In the genomic region with DNA sequence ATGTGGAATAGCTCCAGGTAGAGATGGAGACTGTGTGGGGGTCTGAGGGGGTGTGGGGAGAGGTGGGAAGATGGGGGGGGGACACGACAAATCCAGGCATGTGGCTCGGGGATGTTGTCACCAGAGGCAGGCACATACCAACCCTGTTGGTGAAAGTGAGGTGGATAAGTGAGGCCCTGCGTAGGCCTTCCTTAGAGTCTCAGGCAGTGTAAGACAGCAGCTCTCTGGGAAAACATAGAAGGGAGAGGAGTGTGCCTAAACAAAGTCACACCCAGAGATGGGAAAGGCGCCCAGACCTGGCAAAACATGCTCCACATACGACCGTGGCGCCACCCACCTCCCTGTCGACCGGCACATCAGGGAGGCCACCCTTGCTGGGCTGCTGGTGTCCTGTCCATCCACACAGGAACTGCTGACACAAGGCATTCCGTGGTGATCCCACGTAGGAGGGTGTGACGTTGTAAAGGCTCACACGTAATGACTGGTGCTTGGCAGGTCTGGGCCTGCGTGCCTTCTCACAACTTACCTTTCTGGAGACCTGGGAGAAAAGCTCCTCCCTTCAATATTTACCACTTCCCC, we compare ENCODE assay signal across 14 mouse cellular contexts. TPM values are rescaled to one million over a fixed set of nuclear protein-coding genes. Genes with fewer than 3 reads are reported as not detected.
A peak's percentile ranks its signal among the peaks of the same experiment; 100 is the strongest.
DNase-seq lines count a peak whose midpoint lies in the region; ATAC-seq and TF ChIP-seq lines count a peak whose summit lies in the region.
"Had no signal": no experiment of that assay in that cellular context is flagged by ENCODE, and none has a peak within 500 bp of the region (broad histone marks: within the 10 kb centered on the region; RNA-seq: fewer than 3 reads in every experiment).

No protein-coding gene starts in this region.

- H3K27ac ChIP-seq in forebrain, embryonic 10.5 days, result peak overlapping the region; percentile 6; the same call in 1 of the 2 replicates
- H3K27ac ChIP-seq in forebrain, embryonic 12.5 days, result no peak overlapping the region
- H3K27ac ChIP-seq in kidney, embryonic 15.5 days, result peak overlapping the region; percentile 49
- peak overlapping the region; percentile 50; the same call in 1 of the 2 replicates for H3K27ac ChIP-seq in limb, embryonic 12.5 days
- H3K27ac ChIP-seq: liver, embryonic 14.5 days; midbrain, embryonic 15.5 days; neural tube, embryonic 15.5 days had no signal

- no peaks in the 10 kb centered on the region for H3K9me3 ChIP-seq in forebrain, embryonic 10.5 days
- H3K9me3 ChIP-seq in forebrain, embryonic 12.5 days, result no peaks in the 10 kb centered on the region
- H3K9me3 ChIP-seq in kidney, embryonic 15.5 days (replicated peaks), result no peaks in the 10 kb centered on the region
- no peaks in the 10 kb centered on the region for H3K9me3 ChIP-seq in limb, embryonic 12.5 days
- H3K9me3 ChIP-seq: midbrain, embryonic 15.5 days; neural tube, embryonic 15.5 days had no signal

- H3K4me2 ChIP-seq in forebrain, embryonic 12.5 days, result no peak overlapping the region
- H3K4me2 ChIP-seq in kidney, embryonic 15.5 days, result no peak overlapping the region
- no peak overlapping the region for H3K4me2 ChIP-seq in limb, embryonic 12.5 days
- H3K4me2 ChIP-seq: midbrain, embryonic 15.5 days; neural tube, embryonic 15.5 days had no signal

- no peak overlapping the region for H3K4me3 ChIP-seq in forebrain, embryonic 10.5 days
- no peak overlapping the region for H3K4me3 ChIP-seq in forebrain, embryonic 12.5 days (replicated peaks)
- H3K4me3 ChIP-seq in kidney, embryonic 15.5 days (replicated peaks), result no peak overlapping the region
- H3K4me3 ChIP-seq in limb, embryonic 12.5 days (replicated peaks), result no peak overlapping the region
- H3K4me3 ChIP-seq: midbrain, embryonic 15.5 days; neural tube, embryonic 15.5 days had no signal

- no peak for TF ChIP-seq POLR2A in brain, embryonic 14.5 days (IDR thresholded peaks at IDR 0.05; ENCODE audit: borderline replicate concordance, extremely low read depth, insufficient read depth, insufficient read length, poor library complexity, severe bottlenecking)

- H3K9ac ChIP-seq in forebrain, embryonic 12.5 days, result no peak overlapping the region
- H3K9ac ChIP-seq in kidney, embryonic 15.5 days, result no peak overlapping the region
- no peak overlapping the region for H3K9ac ChIP-seq in limb, embryonic 12.5 days (replicated peaks)
- H3K9ac ChIP-seq: liver, embryonic 14.5 days; midbrain, embryonic 15.5 days; neural tube, embryonic 15.5 days had no signal

- no peak for TF ChIP-seq CTCF in brain, embryonic 14.5 days (IDR thresholded peaks at IDR 0.05; ENCODE audit: borderline replicate concordance, extremely low read depth, insufficient read depth, insufficient read length)

- no peak for DNase-seq in forebrain, embryonic 10.5 days (ENCODE audit: extremely low spot score, low spot score)
- DNase-seq in kidney, adult 11 months, result no peak
- DNase-seq in brain, embryonic 14.5 days (ENCODE audit: low read depth), result peak; percentile 15
- no peak for DNase-seq in T-cell, adult 2 months (ENCODE audit: low spot score)
- DNase-seq: embryo, embryonic 11 days; gastrocnemius, postnatal 14 days had no signal

- 0 out of 2 replicates have a peak, but pooled peaks cover 7% of the 10 kb centered on the region for H3K36me3 ChIP-seq in forebrain, embryonic 10.5 days (replicated peaks)
- no peaks in the 10 kb centered on the region for H3K36me3 ChIP-seq in forebrain, embryonic 12.5 days (replicated peaks)
- H3K36me3 ChIP-seq in kidney, embryonic 15.5 days, result peaks cover 7% of the 10 kb centered on the region; the same call in 1 of the 2 replicates
- peaks cover 26% of the 10 kb centered on the region for H3K36me3 ChIP-seq in limb, embryonic 12.5 days
- H3K36me3 ChIP-seq: midbrain, embryonic 15.5 days; neural tube, embryonic 15.5 days had no signal

- 82% methylated on average over 14 of the region's 14 CpGs for WGBS in forebrain, embryonic 10.5 days
- 77% methylated on average over 14 of the region's 14 CpGs for WGBS in forebrain, embryonic 12.5 days
- WGBS in kidney, embryonic 15.5 days, result 52% methylated on average over 14 of the region's 14 CpGs
- 65% methylated on average over 14 of the region's 14 CpGs for WGBS in limb, embryonic 12.5 days

- peaks cover 28% of the 10 kb centered on the region for H3K4me1 ChIP-seq in forebrain, embryonic 10.5 days
- no peaks in the 10 kb centered on the region for H3K4me1 ChIP-seq in forebrain, embryonic 12.5 days
- H3K4me1 ChIP-seq in kidney, embryonic 15.5 days, result peaks cover 23% of the 10 kb centered on the region
- peaks cover 22% of the 10 kb centered on the region for H3K4me1 ChIP-seq in limb, embryonic 12.5 days (replicated peaks)
- H3K4me1 ChIP-seq: midbrain, embryonic 15.5 days; neural tube, embryonic 15.5 days had no signal

- no peak for ATAC-seq in forebrain, embryonic 12.5 days (ENCODE audit: low FRiP score)
- peak; percentile 60; the same call in 1 of the 2 replicates for ATAC-seq in kidney, embryonic 15.5 days (replicated peaks; ENCODE audit: low FRiP score)
- ATAC-seq in limb, embryonic 12.5 days (ENCODE audit: insufficient number of reproducible peaks, insufficient read depth, low FRiP score, low TSS enrichment, low read depth), result no peak; the same call in 1 of the 2 replicates
- no peak for ATAC-seq in megakaryocyte-erythroid progenitor cell, adult 5-6 weeks (replicated peaks; ENCODE audit: low FRiP score, low TSS enrichment, poor library complexity, severe bottlenecking)
- ATAC-seq: hindbrain, embryonic 16.5 days; midbrain, embryonic 15.5 days had no signal

- no peaks in the 10 kb centered on the region for H3K27me3 ChIP-seq in forebrain, embryonic 10.5 days (ENCODE audit: poor library complexity, severe bottlenecking)
- H3K27me3 ChIP-seq in forebrain, embryonic 12.5 days, result no peaks in the 10 kb centered on the region
- no peaks in the 10 kb centered on the region for H3K27me3 ChIP-seq in kidney, embryonic 15.5 days
- no peaks in the 10 kb centered on the region for H3K27me3 ChIP-seq in limb, embryonic 12.5 days
- H3K27me3 ChIP-seq: midbrain, embryonic 15.5 days; neural tube, embryonic 15.5 days had no signal

RNA-seq across cellular contexts. Expression of gene Itgb5, which starts 42.5 kb away (rescaled TPM):
- 10.6 and 14.3 TPM in 2 replicates for polyA plus RNA-seq in forebrain, embryonic 10.5 days (2016; fragmentation: Nextera tagmentation; extraction: Ambion mirVana)
- 15.7 and 23.1 TPM in 2 replicates for polyA plus RNA-seq in forebrain, embryonic 12.5 days (2016; fragmentation: Nextera tagmentation; extraction: Ambion mirVana)
- 44.4 and 46.9 TPM in 2 replicates for polyA plus RNA-seq in kidney, embryonic 15.5 days (2015; fragmentation: Nextera tagmentation; extraction: Ambion mirVana)
- 22.4 and 36.7 TPM in 2 replicates for polyA plus RNA-seq in brain, embryonic 14.5 days (2012; rRNA removed)
- polyA plus RNA-seq in limb, embryonic 12.5 days (2016; fragmentation: Nextera tagmentation; extraction: Ambion mirVana), result 77.9 and 86.0 TPM in 2 replicates
- not detected in 2 replicates for total RNA-seq in megakaryocyte-erythroid progenitor cell, adult 5-6 weeks (2014; fragmentation: Nextera tagmentation)
- total RNA-seq in megakaryocyte-erythroid progenitor cell, adult 5-6 weeks (2017), result 0.47 and 0.53 TPM in 2 replicates
